Mouse (Mus musculus) hindbrain, postnatal 0 days (tissue): ENCODE data around the gene Fastk. TPM values are rescaled to one million over a fixed set of nuclear protein-coding genes. Genes with fewer than 3 reads are reported as not detected.

Experiments
- ATAC-seq: fragments of 200-750 bp; cut with Nextera tagmentation; 2 replicates; pipeline ENCODE4 v1.8.0; 2017; ENCODE audit warnings: mild to moderate bottlenecking, moderate TSS enrichment, moderate library complexity
- DNase-seq: peaks from one replicate; pipeline ENCODE4 v3.0.0-alpha.2; 2015; ENCODE audit warnings: low spot score
- H3K27ac ChIP-seq: fragments of 300-500 bp; sonication (generic); 2 replicates; pipeline ENCODE4 v1.5.1; 2014; ENCODE audit warnings: mild to moderate bottlenecking
- H3K27me3 ChIP-seq: fragments of 300-500 bp; sonication (generic); 2 replicates; pipeline ENCODE4 v1.6.1; 2014; ENCODE audit warnings: low read length, mixed read lengths; ENCODE audit not compliant: insufficient read depth
- H3K36me3 ChIP-seq: fragments of 300-500 bp; sonication (generic); 2 replicates; pipeline ENCODE4 v1.6.1; 2014; ENCODE audit warnings: low read length, mixed read lengths; ENCODE audit not compliant: insufficient read depth
- H3K4me1 ChIP-seq: fragments of 300-500 bp; sonication (generic); 2 replicates; pipeline ENCODE4 v1.6.1; 2014; ENCODE audit warnings: antibody characterized with exemption, low read length, mixed read lengths; ENCODE audit not compliant: insufficient read depth
- H3K4me2 ChIP-seq: fragments of 300-500 bp; sonication (generic); 2 replicates; pipeline ENCODE4 v1.6.1; 2014; ENCODE audit warnings: low read depth, mild to moderate bottlenecking, low read length, moderate library complexity, mixed read lengths
- H3K4me3 ChIP-seq: fragments of 300-500 bp; sonication (generic); 2 replicates; pipeline ENCODE4 v1.5.1; 2014; ENCODE audit warnings: low read length
- H3K9ac ChIP-seq: fragments of 300-500 bp; sonication (generic); replicated peaks from 2 replicates; pipeline ENCODE4 v1.6.1; 2014; ENCODE audit warnings: mild to moderate bottlenecking, low read length, moderate library complexity, mixed read lengths
- H3K9me3 ChIP-seq: fragments of 300-500 bp; sonication (generic); 2 replicates; pipeline ENCODE4 v1.6.1; 2016; ENCODE audit warnings: low read length, mixed read lengths
- CTCF ChIP-seq: IDR thresholded peaks from 2 replicates; pipeline ENCODE4 v1.5.1; 2016; ENCODE audit warnings: antibody characterized with exemption, control low read depth, low read depth
- WGBS: fragments of 180-500 bp; shearing (Covaris S2); extraction: QIAGEN DNeasy Blood & Tissue Kit; methylation state at CpG from one replicate; pipeline ENCODE4 v1.1.7; 2014; 5-methylcytosine and 5-hydroxymethylcytosine counted together
- polyA plus RNA-seq: library from polyadenylated mRNA; unstranded; fragments of >200 nt; fragmentation: Nextera tagmentation; extraction: Ambion mirVana; gene quantifications from 2 replicates; pipeline ENCODE4 v1.2.1, GENCODE M21; 2015
- total RNA-seq: library from RNA; depleted of rRNA; stranded (reverse); fragments of >200 nt; gene quantifications from 2 replicates; pipeline ENCODE4 v1.2.3, GENCODE M21; 2014

The Fastk gene
- total and polyA plus RNA-seq, 2 experiments from 2014 or later = 99.2 to 203 TPM

GRCm38 (mm10) chr5:24453283-24453984 is 8.3 kb upstream of the Fastk start:
- 5% methylated on average over 5 of the region's 5 CpGs for WGBS
- ATAC-seq (no peak), DNase-seq (peak; percentile 70)
- H3K9me3 ChIP-seq = no peaks in the 10 kb centered on the region
- no peaks in the 10 kb centered on the region for H3K27me3 ChIP-seq
- H3K4me2 ChIP-seq = peak overlapping the region; percentile 98
- 0 out of 2 replicates have a peak, but pooled peaks have one; percentile 11 for TF ChIP-seq CTCF
- H3K36me3 ChIP-seq = no peaks in the 10 kb centered on the region
- peaks cover 38% of the 10 kb centered on the region for H3K4me1 ChIP-seq
- peak overlapping the region; percentile 92 for H3K9ac ChIP-seq
- peak overlapping the region; percentile 90 for H3K27ac ChIP-seq
- H3K4me3 ChIP-seq = peak overlapping the region; percentile 87

- Histone ChIP-seq H3K27ac (peak overlapping the region; percentile 90), H3K36me3 (no peaks in the 10 kb centered on the region), H3K4me1 (peaks cover 38% of the 10 kb centered on the region), H3K9ac (peak overlapping the region; percentile 92), H3K9me3 (no peaks in the 10 kb centered on the region), H3K4me3 (peak overlapping the region; percentile 87), H3K27me3 (no peaks in the 10 kb centered on the region), H3K4me2 (peak overlapping the region; percentile 98)
- DNase-seq (no peak), ATAC-seq (no peak; the same call in 1 of the 2 replicates)
- WGBS = under 1% methylated on average over 29 of the region's 29 CpGs
- TF ChIP-seq CTCF = no peak; the same call in 1 of the 2 replicates
These were observed 7.7 kb upstream of the Fastk start for GRCm38 (mm10) chr5:24452691-24453233.

- no peaks in the 10 kb centered on the region for H3K36me3 ChIP-seq
- no peaks in the 10 kb centered on the region for H3K9me3 ChIP-seq
- WGBS = 2% methylated on average over 63 of the region's 85 CpGs
- peak within 1 kb of the TSS; percentile 87 for H3K4me3 ChIP-seq
- H3K4me2 ChIP-seq = peak within 1 kb of the TSS; percentile 98
- peaks cover 38% of the 10 kb centered on the region for H3K4me1 ChIP-seq
- no peaks in the 10 kb centered on the region for H3K27me3 ChIP-seq
- peak within 1 kb of the TSS; percentile 90 for H3K27ac ChIP-seq
- peak within 1 kb of the TSS; percentile 92 for H3K9ac ChIP-seq
- no peak for TF ChIP-seq CTCF
- peak; percentile 2 for ATAC-seq
- peak; percentile 67 for DNase-seq
These were observed 7.1 kb upstream of the Fastk start, which contains the start of gene Agap3 for GRCm38 (mm10) chr5:24452030-24452690. Gene Agap3, plus strand, starts transcription at chr5:24452177.

GRCm38 (mm10) chr5:24451264-24452029 is 6.4 kb upstream of the Fastk start:
- Histone ChIP-seq H3K9ac (peak overlapping the region; percentile 92), H3K4me1 (peaks cover 37% of the 10 kb centered on the region), H3K4me3 (peak overlapping the region; percentile 87), H3K27ac (peak overlapping the region; percentile 90), H3K4me2 (peak overlapping the region; percentile 98), H3K9me3 (no peaks in the 10 kb centered on the region), H3K27me3 (no peaks in the 10 kb centered on the region), H3K36me3 (no peaks in the 10 kb centered on the region)
- TF ChIP-seq CTCF = no peak
- DNase-seq (peak; percentile 94), ATAC-seq (peak; percentile 78)
- WGBS = 2% methylated on average over 30 of the region's 66 CpGs

GRCm38 (mm10) chr5:24447624-24448298 is 2.7 kb upstream of the Fastk start, which contains the start of gene Tmub1:
Gene Tmub1, minus strand, starts transcription at chr5:24447854.
- H3K36me3 ChIP-seq = peaks cover under 1% of the 10 kb centered on the region; the same call in 1 of the 2 replicates
- peaks cover 13% of the 10 kb centered on the region for H3K4me1 ChIP-seq
- peak within 1 kb of the TSS; percentile 59 for H3K9ac ChIP-seq
- peak within 1 kb of the TSS; percentile 71; the same call in 1 of the 2 replicates for H3K27ac ChIP-seq
- TF ChIP-seq CTCF = no peak
- H3K27me3 ChIP-seq = no peaks in the 10 kb centered on the region
- peak; percentile 85 for DNase-seq
- ATAC-seq = peak; percentile 67
- H3K9me3 ChIP-seq = no peaks in the 10 kb centered on the region
- peak within 1 kb of the TSS; percentile 65 for H3K4me3 ChIP-seq
- 2% methylated on average over 34 of the region's 34 CpGs for WGBS
- peak within 1 kb of the TSS; percentile 80 for H3K4me2 ChIP-seq
